Mouse (Mus musculus) liver, adult 2 months (tissue): ENCODE data around the gene Cntf. TPM values are rescaled to one million over a fixed set of nuclear protein-coding genes. Genes with fewer than 3 reads are reported as not detected.

ENCODE experiments used
- DNase-seq: peaks from one replicate; pipeline ENCODE4 v3.0.0-alpha.2; 2011; ENCODE audit warnings: low read depth, low spot score; ENCODE audit errors: extremely low read depth
- H3K27ac ChIP-seq: fragments of 200-500 bp; replicated peaks from 2 replicates; pipeline ENCODE4 v1.5.1; 2012; ENCODE audit warnings: low read depth, mild to moderate bottlenecking, control low read depth, inconsistent platforms, low read length; ENCODE audit not compliant: insufficient read depth
- H3K27me3 ChIP-seq: fragments of 200-500 bp; 2 replicates; pipeline ENCODE4 v1.6.1; 2012; ENCODE audit warnings: mild to moderate bottlenecking, moderate library complexity, low read length, inconsistent platforms; ENCODE audit not compliant: control insufficient read depth, insufficient read depth
- H3K36me3 ChIP-seq: fragments of 200-500 bp; 2 replicates; pipeline ENCODE4 v1.6.1; 2012; ENCODE audit warnings: low read length, inconsistent platforms; ENCODE audit not compliant: control insufficient read depth, insufficient read depth
- H3K4me1 ChIP-seq: fragments of 200-500 bp; 2 replicates; pipeline ENCODE4 v1.6.1; 2011; ENCODE audit warnings: low read length; ENCODE audit not compliant: control insufficient read depth, insufficient read depth
- H3K4me3 ChIP-seq: fragments of 200-500 bp; 2 replicates; pipeline ENCODE4 v1.5.1; 2011; ENCODE audit warnings: low read depth, mild to moderate bottlenecking, control low read depth, low read length, moderate library complexity; ENCODE audit not compliant: insufficient read depth
- H3K79me2 ChIP-seq: fragments of 200-500 bp; 2 replicates; pipeline ENCODE4 v1.6.1; 2012; ENCODE audit warnings: inconsistent platforms, mild to moderate bottlenecking, low read length, moderate library complexity; ENCODE audit not compliant: control insufficient read depth, insufficient read depth
- H3K9ac ChIP-seq: fragments of 200-500 bp; 2 replicates; pipeline ENCODE4 v1.6.1; 2012; ENCODE audit warnings: low read depth, mild to moderate bottlenecking, control low read depth, inconsistent platforms, low read length
- CTCF ChIP-seq: fragments of 200-500 bp; IDR thresholded peaks from 2 replicates; pipeline ENCODE4 v1.5.1; 2011; ENCODE audit warnings: low read depth, low read length, control low read depth
- POLR2A ChIP-seq: fragments of 200-500 bp; IDR thresholded peaks from 2 replicates; pipeline ENCODE4 v1.6.1; 2011; ENCODE audit warnings: low read length, control low read depth; ENCODE audit not compliant: insufficient read depth; ENCODE audit errors: extremely low read depth
- WGBS: fragments of 180-500 bp; shearing (Covaris S2); methylation state at CpG from one replicate; pipeline ENCODE4 v1.1.7; 2018; 5-methylcytosine and 5-hydroxymethylcytosine counted together
- polyA plus RNA-seq: library from polyadenylated mRNA; depleted of rRNA; stranded (reverse); fragments of >200 nt; gene quantifications from 2 replicates; pipeline ENCODE4 v1.2.3, GENCODE M21; 2012
- total RNA-seq: library from RNA; depleted of rRNA; stranded (reverse); fragments of >200 nt; gene quantifications from 2 replicates; pipeline ENCODE4 v1.2.3, GENCODE M21; 2014

Cntf gene
- total and polyA plus RNA-seq, 2 experiments = 0.66 to 1.4 TPM

DNA sequence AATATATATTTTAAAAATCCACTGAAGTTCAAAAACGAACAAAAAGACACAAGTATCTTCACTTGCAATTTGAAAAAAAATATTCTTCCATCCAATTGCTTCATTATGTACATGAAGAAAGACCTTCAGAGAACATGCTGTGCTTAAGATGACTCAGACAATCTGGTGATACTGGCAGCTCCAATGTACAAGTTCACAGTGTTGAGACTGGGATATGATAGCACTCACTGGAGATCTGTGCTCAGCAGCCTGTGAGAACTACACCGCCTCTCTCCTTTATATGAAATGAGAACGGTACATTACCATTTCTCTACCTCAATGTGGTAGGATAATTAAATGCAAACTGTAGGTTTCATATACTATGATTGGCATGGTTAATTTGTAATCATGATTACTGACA, 37.4 kb upstream of the Cntf start:
- Histone ChIP-seq H3K27me3 (no peaks in the 10 kb centered on the region), H3K36me3 (no peaks in the 10 kb centered on the region), H3K4me1 (peaks cover 5% of the 10 kb centered on the region; the same call in 1 of the 2 replicates), H3K27ac (no peak overlapping the region), H3K9ac (no peak overlapping the region), H3K79me2 (no peaks in the 10 kb centered on the region), H3K4me3 (no peak overlapping the region)
- 88% methylated on average over 3 of the region's 3 CpGs for WGBS
- TF ChIP-seq POLR2A (no peak), CTCF (no peak)
- no peak for DNase-seq

DNA sequence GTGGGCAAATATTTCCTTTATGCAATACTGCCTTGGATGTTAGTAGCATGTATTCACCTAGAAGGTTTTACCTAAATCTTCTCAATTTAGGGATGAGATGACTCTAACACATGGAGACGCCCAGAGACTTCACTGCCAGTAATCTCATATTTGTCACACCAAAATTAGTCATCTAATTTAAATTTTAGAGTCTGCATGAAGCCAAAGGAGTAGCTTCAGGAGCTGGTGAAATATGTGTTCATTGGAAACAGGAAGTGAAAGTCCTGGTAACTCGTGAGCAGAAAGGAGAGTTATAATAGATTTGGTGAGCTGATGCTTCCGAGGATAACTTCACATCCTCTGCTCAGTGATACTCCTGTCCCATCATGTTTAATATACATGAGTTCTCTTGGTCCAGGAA, 35.6 kb upstream of the Cntf start:
- H3K9ac ChIP-seq = no peak overlapping the region
- H3K36me3 ChIP-seq = no peaks in the 10 kb centered on the region
- H3K4me1 ChIP-seq = peaks cover 4% of the 10 kb centered on the region; the same call in 1 of the 2 replicates
- 68% methylated on average over 3 of the region's 3 CpGs for WGBS
- no peak for TF ChIP-seq CTCF
- no peak for TF ChIP-seq POLR2A
- DNase-seq = no peak
- no peaks in the 10 kb centered on the region for H3K27me3 ChIP-seq
- no peak overlapping the region for H3K4me3 ChIP-seq
- no peaks in the 10 kb centered on the region for H3K79me2 ChIP-seq
- H3K27ac ChIP-seq = no peak overlapping the region

DNA sequence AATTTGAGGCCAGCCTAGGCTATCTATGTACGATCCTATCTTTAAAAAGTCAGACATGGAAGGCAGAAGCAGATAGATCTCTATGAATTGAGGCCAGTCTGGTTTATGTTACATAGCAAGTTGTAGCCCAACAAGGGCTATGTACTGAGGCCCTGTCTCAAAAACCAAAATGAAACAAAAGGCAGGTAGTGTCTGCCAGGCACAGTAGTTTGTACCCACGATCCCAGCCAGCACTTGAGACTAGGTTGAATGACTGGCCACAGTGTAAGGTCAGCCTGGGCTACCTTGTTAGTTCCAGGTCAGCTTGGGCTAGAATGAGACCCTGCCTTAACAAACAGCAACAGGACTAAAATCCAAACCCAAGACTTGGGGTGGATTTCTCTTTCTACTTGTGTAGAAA, 35.2 kb upstream of the Cntf start:
- Histone ChIP-seq H3K27me3 (no peaks in the 10 kb centered on the region), H3K27ac (peak overlapping the region; percentile 40; the same call in 1 of the 2 replicates), H3K36me3 (no peaks in the 10 kb centered on the region), H3K4me3 (no peak overlapping the region), H3K79me2 (no peaks in the 10 kb centered on the region), H3K9ac (no peak overlapping the region), H3K4me1 (peaks cover under 1% of the 10 kb centered on the region; the same call in 1 of the 2 replicates)
- no peak for DNase-seq
- TF ChIP-seq POLR2A (no peak), CTCF (no peak)
- WGBS = 50% methylated on average over 2 of the region's 2 CpGs

DNA sequence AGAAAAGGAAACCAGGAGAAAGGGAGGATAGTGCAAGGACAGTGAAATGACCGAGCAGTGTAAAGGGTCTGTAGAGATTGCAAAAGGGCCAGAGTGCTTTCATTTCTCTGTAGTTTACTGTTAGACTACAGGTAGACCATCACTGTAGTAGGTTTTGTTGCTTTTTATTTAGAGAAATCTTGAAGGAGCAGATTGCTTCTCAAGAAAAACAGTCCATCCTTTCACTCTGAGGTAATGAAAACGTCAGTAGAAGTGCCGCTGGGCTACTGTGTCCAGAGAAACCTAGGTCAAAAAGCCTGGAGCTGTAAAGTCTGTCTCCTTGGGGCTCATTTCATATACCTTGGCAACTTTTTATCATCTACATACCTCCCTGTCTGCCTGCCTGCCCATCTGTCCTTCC, 33.6 kb upstream of the Cntf start:
- H3K4me1 ChIP-seq = no peaks in the 10 kb centered on the region
- TF ChIP-seq POLR2A (no peak), CTCF (no peak)
- WGBS = 83% methylated on average over 3 of the region's 3 CpGs
- H3K4me3 ChIP-seq = no peak overlapping the region
- H3K27me3 ChIP-seq = no peaks in the 10 kb centered on the region
- no peaks in the 10 kb centered on the region for H3K79me2 ChIP-seq
- H3K36me3 ChIP-seq = no peaks in the 10 kb centered on the region
- no peak for DNase-seq
- no peak overlapping the region for H3K9ac ChIP-seq
- no peak overlapping the region for H3K27ac ChIP-seq

DNA sequence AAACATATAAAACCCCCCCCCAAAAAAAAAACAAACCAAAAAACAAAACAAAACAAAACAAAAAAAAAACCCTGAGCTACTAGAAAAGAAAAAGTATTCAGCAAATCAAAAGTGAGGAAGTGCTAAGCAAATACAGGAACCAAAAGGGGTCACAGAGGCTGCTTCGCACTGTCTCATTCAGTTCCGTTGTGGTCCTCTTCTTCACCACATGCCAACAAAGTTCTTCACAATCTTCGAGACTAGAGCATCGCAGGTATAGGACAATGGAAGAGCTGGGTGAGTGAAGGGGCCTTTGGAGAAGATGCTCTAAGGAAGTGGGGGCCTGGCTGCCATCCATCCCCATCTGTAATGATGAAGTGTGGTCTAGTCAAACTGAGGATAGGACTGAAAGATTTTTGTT, 33.0 kb upstream of the Cntf start:
- no peaks in the 10 kb centered on the region for H3K27me3 ChIP-seq
- no peak overlapping the region for H3K4me3 ChIP-seq
- H3K4me1 ChIP-seq = peaks cover 1% of the 10 kb centered on the region; the same call in 1 of the 2 replicates
- H3K27ac ChIP-seq = peak overlapping the region; percentile 54; the same call in 1 of the 2 replicates
- TF ChIP-seq CTCF = no peak
- WGBS = 69% methylated on average over 4 of the region's 4 CpGs
- no peak for DNase-seq
- no peak overlapping the region; the same call in 1 of the 2 replicates for H3K9ac ChIP-seq
- H3K36me3 ChIP-seq = no peaks in the 10 kb centered on the region
- no peaks in the 10 kb centered on the region for H3K79me2 ChIP-seq

DNA sequence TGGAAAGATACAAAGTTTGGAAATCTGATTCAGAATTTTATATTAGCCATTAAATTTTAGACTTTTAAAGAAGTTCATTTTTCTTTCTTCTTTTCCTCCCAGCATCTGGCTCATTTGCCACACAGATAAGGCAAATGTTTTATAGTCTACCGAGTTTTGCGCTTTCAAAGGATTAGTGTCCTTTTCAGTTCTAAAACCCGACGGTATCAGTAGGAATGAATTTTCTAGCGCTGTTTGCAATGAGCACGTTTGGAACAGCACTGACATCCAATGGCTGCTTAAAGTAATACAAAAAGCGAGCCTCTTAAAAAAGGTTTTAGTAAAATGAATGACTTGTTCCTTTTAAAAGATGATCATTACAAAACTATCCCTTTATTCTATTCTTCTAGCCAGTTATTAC, 31.6 kb upstream of the Cntf start:
- Histone ChIP-seq H3K27me3 (no peaks in the 10 kb centered on the region), H3K79me2 (no peaks in the 10 kb centered on the region), H3K9ac (no peak overlapping the region), H3K27ac (no peak overlapping the region), H3K36me3 (no peaks in the 10 kb centered on the region), H3K4me1 (peaks cover 4% of the 10 kb centered on the region; the same call in 1 of the 2 replicates), H3K4me3 (peak overlapping the region; percentile 59; the same call in 1 of the 2 replicates)
- TF ChIP-seq CTCF (0 out of 2 replicates have a peak, but pooled peaks have one; percentile 13), POLR2A (no peak)
- under 1% methylated on average over 7 of the region's 7 CpGs for WGBS
- DNase-seq = peak; percentile 69
